Mouse (Mus musculus) C2C12 (cell line): ENCODE data around the gene Nr1i2. TPM values are rescaled to one million over a fixed set of nuclear protein-coding genes. Genes with fewer than 3 reads are reported as not detected.

ENCODE experiments used
- H3K27me3 ChIP-seq: one replicate; pipeline ENCODE4 v1.6.1; 2011; ENCODE audit not compliant: control insufficient read depth, insufficient read depth, insufficient read length
- H3K36me3 ChIP-seq: one replicate; pipeline ENCODE4 v1.6.1; 2011; ENCODE audit not compliant: control insufficient read depth, insufficient read depth
- H3K4me3 ChIP-seq: one replicate; pipeline ENCODE4 v1.5.1; 2011; ENCODE audit warnings: mild to moderate bottlenecking, control low read depth; ENCODE audit not compliant: poor library complexity, insufficient read depth, severe bottlenecking
- H3K79me2 ChIP-seq: one replicate; pipeline ENCODE4 v1.6.1; 2011; ENCODE audit not compliant: control insufficient read depth, insufficient read depth
- H3K79me3 ChIP-seq: one replicate; pipeline ENCODE4 v1.6.1; 2011; ENCODE audit warnings: low read depth, control low read depth
- H3ac ChIP-seq: one replicate; pipeline ENCODE3; 2011; ENCODE audit warnings: low read depth; ENCODE audit not compliant: control insufficient read depth, insufficient read length
- CEBPB ChIP-seq: IDR thresholded peaks from one replicate; pipeline ENCODE4 v1.6.1; 2011; ENCODE audit warnings: low read depth, mild to moderate bottlenecking, control low read depth, moderate library complexity
- CTCF ChIP-seq: IDR thresholded peaks from one replicate; pipeline ENCODE4 v1.5.1; 2011; ENCODE audit not compliant: control insufficient read depth, insufficient read depth, insufficient read length
- FOSL1 ChIP-seq: IDR thresholded peaks from one replicate; pipeline ENCODE4 v1.8.0; 2011; ENCODE audit warnings: mild to moderate bottlenecking, low read length; ENCODE audit not compliant: poor library complexity, insufficient read depth, severe bottlenecking
- MAX ChIP-seq: IDR thresholded peaks from one replicate; pipeline ENCODE4 v1.6.1; 2011; ENCODE audit warnings: mild to moderate bottlenecking, control low read depth
- MYOD1 ChIP-seq: IDR thresholded peaks from one replicate; pipeline ENCODE4 v1.6.1; 2011; ENCODE audit warnings: low read depth; ENCODE audit not compliant: control insufficient read depth, insufficient read length
- MYOG ChIP-seq: IDR thresholded peaks from one replicate; pipeline ENCODE4 v1.6.1; 2011; ENCODE audit not compliant: control insufficient read depth, insufficient read length; ENCODE audit errors: extremely low read depth
- USF1 ChIP-seq: IDR thresholded peaks from one replicate; pipeline ENCODE4 v1.6.1; 2011; ENCODE audit warnings: low read depth, mild to moderate bottlenecking, control low read depth, moderate library complexity
- polyA plus RNA-seq: library from polyadenylated mRNA; unstranded; fragments of >200 nt; fragmentation: generic; extraction: Trizol; gene quantifications from one replicate; pipeline ENCODE4 v1.2.1, GENCODE M21; 2012; ENCODE audit warnings: missing spikeins

Nr1i2 gene
- polyA plus RNA-seq, 1 experiment: not detected

GRCm38 (mm10) chr16:38290151-38290550, 4.5 kb downstream of the Nr1i2 start:
- H3K79me3 ChIP-seq: no peaks in the 10 kb centered on the region
- no peak overlapping the region for H3ac ChIP-seq
- no peaks in the 10 kb centered on the region for H3K36me3 ChIP-seq
- TF ChIP-seq CTCF: no peak
- no peak for TF ChIP-seq MYOG
- TF ChIP-seq CEBPB: no peak
- TF ChIP-seq MAX: no peak
- no peak for TF ChIP-seq MYOD1
- TF ChIP-seq FOSL1: no peak
- TF ChIP-seq USF1: no peak
- H3K27me3 ChIP-seq: no peaks in the 10 kb centered on the region
- no peaks in the 10 kb centered on the region for H3K79me2 ChIP-seq
- no peak overlapping the region for H3K4me3 ChIP-seq

GRCm38 (mm10) chr16:38288851-38289250, 5.8 kb downstream of the Nr1i2 start:
- H3K79me2 ChIP-seq: no peaks in the 10 kb centered on the region
- no peak overlapping the region for H3ac ChIP-seq
- no peak overlapping the region for H3K4me3 ChIP-seq
- H3K27me3 ChIP-seq: no peaks in the 10 kb centered on the region
- H3K36me3 ChIP-seq: no peaks in the 10 kb centered on the region
- H3K79me3 ChIP-seq: no peaks in the 10 kb centered on the region
- no peak for TF ChIP-seq MAX

- TF ChIP-seq USF1 (no peak), MYOG (no peak), CTCF (no peak), CEBPB (no peak), MYOD1 (no peak), MAX (no peak), FOSL1 (no peak)
- no peak overlapping the region for H3K4me3 ChIP-seq
- H3K36me3 ChIP-seq: no peaks in the 10 kb centered on the region
- H3ac ChIP-seq: no peak overlapping the region
- H3K79me2 ChIP-seq: no peaks in the 10 kb centered on the region
- no peaks in the 10 kb centered on the region for H3K27me3 ChIP-seq
- H3K79me3 ChIP-seq: no peaks in the 10 kb centered on the region
Observed at GRCm38 (mm10) chr16:38287762-38288161, 6.9 kb downstream of the Nr1i2 start.

- H3ac ChIP-seq: no peak overlapping the region
- no peaks in the 10 kb centered on the region for H3K79me2 ChIP-seq
- H3K36me3 ChIP-seq: no peaks in the 10 kb centered on the region
- no peak overlapping the region for H3K4me3 ChIP-seq
- H3K27me3 ChIP-seq: no peaks in the 10 kb centered on the region
- TF ChIP-seq MYOD1 (no peak), MYOG (no peak), CTCF (no peak), FOSL1 (no peak), USF1 (no peak), CEBPB (no peak), MAX (no peak)
- H3K79me3 ChIP-seq: no peaks in the 10 kb centered on the region
Observed at GRCm38 (mm10) chr16:38287357-38287756, 7.3 kb downstream of the Nr1i2 start.

- Histone ChIP-seq H3K79me3 (no peaks in the 10 kb centered on the region), H3K27me3 (no peaks in the 10 kb centered on the region), H3K79me2 (no peaks in the 10 kb centered on the region), H3ac (no peak overlapping the region), H3K4me3 (no peak overlapping the region), H3K36me3 (no peaks in the 10 kb centered on the region)
- TF ChIP-seq MYOD1 (no peak), USF1 (no peak), FOSL1 (no peak), CEBPB (no peak), CTCF (no peak), MAX (no peak), MYOG (no peak)
Observed at GRCm38 (mm10) chr16:38286541-38286940, 8.1 kb downstream of the Nr1i2 start.

- no peaks in the 10 kb centered on the region for H3K79me3 ChIP-seq
- H3K79me2 ChIP-seq: no peaks in the 10 kb centered on the region
- H3K36me3 ChIP-seq: no peaks in the 10 kb centered on the region
- H3K4me3 ChIP-seq: no peak overlapping the region
- H3ac ChIP-seq: no peak overlapping the region
- no peaks in the 10 kb centered on the region for H3K27me3 ChIP-seq
- TF ChIP-seq MYOG: no peak
- peak; percentile 80 for TF ChIP-seq CEBPB
Observed at GRCm38 (mm10) chr16:38285801-38286200, 8.8 kb downstream of the Nr1i2 start.

GRCm38 (mm10) chr16:38283300-38283699, 11.3 kb downstream of the Nr1i2 start:
- TF ChIP-seq USF1 (no peak), FOSL1 (no peak), CEBPB (no peak), CTCF (no peak), MAX (no peak), MYOG (no peak), MYOD1 (no peak)
- Histone ChIP-seq H3K79me3 (no peaks in the 10 kb centered on the region), H3K79me2 (no peaks in the 10 kb centered on the region), H3K27me3 (no peaks in the 10 kb centered on the region), H3K4me3 (no peak overlapping the region), H3ac (no peak overlapping the region), H3K36me3 (no peaks in the 10 kb centered on the region)
